Mouse (Mus musculus) thymus, adult 2 months (tissue): ENCODE results near the gene Lin37.

Source experiments
- CTCF ChIP-seq: fragments of 200-500 bp; IDR thresholded peaks from 2 replicates; pipeline ENCODE4 v1.5.1; 2012; ENCODE audit warnings: mild to moderate bottlenecking, control low read depth, low read length, moderate library complexity, borderline replicate concordance; ENCODE audit not compliant: control insufficient read depth, poor library complexity, insufficient read depth; ENCODE audit errors: extremely low read depth
- POLR2A ChIP-seq: fragments of 200-500 bp; IDR thresholded peaks from 2 replicates; pipeline ENCODE4 v1.6.1; 2012; ENCODE audit warnings: mild to moderate bottlenecking, low read length, control low read depth, moderate library complexity; ENCODE audit not compliant: control insufficient read depth, poor library complexity, insufficient read depth; ENCODE audit errors: extremely low read depth

- no peak for TF ChIP-seq POLR2A
- no peak for TF ChIP-seq CTCF
Observed at GRCm38 (mm10) chr7:30544327-30544726, 15.3 kb downstream of the Lin37 start.
